8 mouse cellular contexts compared by ENCODE assay signal in genomic region chr4:150347387-150347672, GRCm38 (mm10).
A peak's percentile ranks its signal among the peaks of the same experiment; 100 is the strongest.
DNase-seq lines count a peak whose midpoint lies in the region; ATAC-seq and TF ChIP-seq lines count a peak whose summit lies in the region.

No protein-coding gene starts in this region.

- H3K4me1 ChIP-seq in E14TG2a.4 (replicated peaks; ENCODE audit: low read depth, low read length) = peaks cover 28% of the 10 kb centered on the region
- H3K4me1 ChIP-seq in forebrain, embryonic 12.5 days = peaks cover 57% of the 10 kb centered on the region

- H3K27ac ChIP-seq in forebrain, embryonic 12.5 days = no peak overlapping the region

- peak; percentile 33 for DNase-seq in kidney, adult 18-20 months
- DNase-seq in kidney, adult 11 months = no peak
- DNase-seq in 416B (ENCODE audit: low read depth) = peak; percentile 45
- no peak for DNase-seq in right cerebral cortex, adult 2 months (ENCODE audit: low spot score in 2 of 2)
- DNase-seq in neural tube, embryonic 10.5 days (ENCODE audit: extremely low spot score, low spot score) = no peak
- DNase-seq in heart, postnatal 25 days (ENCODE audit: low spot score) = no peak

- no peaks in the 10 kb centered on the region for H3K27me3 ChIP-seq in E14TG2a.4 (ENCODE audit: insufficient read depth, low read length)
- peaks cover 11% of the 10 kb centered on the region; the same call in 1 of the 2 replicates for H3K27me3 ChIP-seq in forebrain, embryonic 12.5 days

- TF ChIP-seq CTCF in E14TG2a.4 (conservative IDR thresholded peaks at IDR 0.05; ENCODE audit: low read length) = peak; percentile 60

- 0 out of 2 replicates have a peak, but pooled peaks have one; percentile 43 for ATAC-seq in forebrain, embryonic 12.5 days (ENCODE audit: low FRiP score)

- no peak overlapping the region for H3K4me2 ChIP-seq in forebrain, embryonic 12.5 days

- no peaks in the 10 kb centered on the region for H3K9me3 ChIP-seq in E14TG2a.4 (ENCODE audit: low read length)
- no peaks in the 10 kb centered on the region for H3K9me3 ChIP-seq in forebrain, embryonic 12.5 days

- intact Hi-C loops in heart, postnatal 25 days (cut with DNase I) = loop anchor here (1.0 to 2.0 kb wide), 3 partner anchors 91 to 279 kb away; no protein-coding TSS in a partner anchor

- no peak overlapping the region for H3K9ac ChIP-seq in forebrain, embryonic 12.5 days

- no peak overlapping the region for H3K4me3 ChIP-seq in E14TG2a.4 (replicated peaks; ENCODE audit: low read length)
- H3K4me3 ChIP-seq in forebrain, embryonic 12.5 days (replicated peaks) = no peak overlapping the region

- 4% methylated on average over 2 of the region's 2 CpGs for WGBS in forebrain, embryonic 12.5 days

- no peaks in the 10 kb centered on the region for H3K36me3 ChIP-seq in E14TG2a.4 (ENCODE audit: insufficient read depth, low read length)
- no peaks in the 10 kb centered on the region for H3K36me3 ChIP-seq in forebrain, embryonic 12.5 days (replicated peaks)

Comparison
In these comparisons a context has a peak if more than half of its experiments do, and no peak if none do; other contexts are left out.
1. DNase-seq: peak in kidney, adult 18-20 months (single experiment) and 416B (single experiment); none in kidney, adult 11 months (single experiment), right cerebral cortex, adult 2 months (0 of 2), neural tube, embryonic 10.5 days (single experiment) and heart, postnatal 25 days (single experiment).